Mouse (Mus musculus) neural tube, embryonic 11.5 days (tissue): Measurements from ENCODE around the gene E2f2. TPM values are rescaled to one million over a fixed set of nuclear protein-coding genes. Genes with fewer than 3 reads are reported as not detected.

ENCODE experiments used
- ATAC-seq: fragments of 200-750 bp; cut with Nextera tagmentation; 2 replicates; pipeline ENCODE4 v1.8.0; 2017; ENCODE audit warnings: moderate number of reproducible peaks, mild to moderate bottlenecking, moderate TSS enrichment, moderate library complexity; ENCODE audit not compliant: insufficient read depth, low FRiP score, low TSS enrichment
- DNase-seq: peaks from one replicate; pipeline ENCODE4 v3.0.0-alpha.2; 2015; ENCODE audit warnings: low spot score
- H3K27ac ChIP-seq: fragments of 300-500 bp; sonication (generic); 2 replicates; pipeline ENCODE4 v1.5.1; 2014; ENCODE audit warnings: low read depth, mild to moderate bottlenecking, low read length
- H3K27me3 ChIP-seq: fragments of 300-500 bp; sonication (generic); 2 replicates; pipeline ENCODE4 v1.6.1; 2014; ENCODE audit warnings: mild to moderate bottlenecking, low read length, mixed read lengths; ENCODE audit not compliant: control insufficient read depth, insufficient read depth
- H3K36me3 ChIP-seq: fragments of 300-500 bp; sonication (generic); 2 replicates; pipeline ENCODE4 v1.6.1; 2014; ENCODE audit warnings: mild to moderate bottlenecking, low read length, moderate library complexity, mixed read lengths; ENCODE audit not compliant: control insufficient read depth, insufficient read depth
- H3K4me1 ChIP-seq: fragments of 300-500 bp; sonication (generic); 2 replicates; pipeline ENCODE4 v1.6.1; 2014; ENCODE audit warnings: low read length, mixed read lengths; ENCODE audit not compliant: control insufficient read depth, insufficient read depth
- H3K4me2 ChIP-seq: fragments of 300-500 bp; sonication (generic); 2 replicates; pipeline ENCODE4 v1.6.1; 2014; ENCODE audit warnings: low read depth, mild to moderate bottlenecking, moderate library complexity
- H3K4me3 ChIP-seq: fragments of 300-500 bp; sonication (generic); 2 replicates; pipeline ENCODE4 v1.5.1; 2014; ENCODE audit warnings: low read depth, low read length
- H3K9ac ChIP-seq: fragments of 300-500 bp; sonication (generic); 2 replicates; pipeline ENCODE4 v1.6.1; 2014; ENCODE audit warnings: mild to moderate bottlenecking, low read length
- H3K9me3 ChIP-seq: fragments of 300-500 bp; sonication (generic); 2 replicates; pipeline ENCODE4 v1.6.1; 2016; ENCODE audit warnings: low read length; ENCODE audit not compliant: control insufficient read depth
- WGBS: fragments of 180-500 bp; shearing (Covaris S2); extraction: QIAGEN DNeasy Blood & Tissue Kit; methylation state at CpG from one replicate; pipeline ENCODE4 v1.1.7; 2014; 5-methylcytosine and 5-hydroxymethylcytosine counted together
- polyA plus RNA-seq: library from polyadenylated mRNA; unstranded; fragments of >200 nt; fragmentation: Nextera tagmentation; extraction: Ambion mirVana; gene quantifications from 2 replicates; pipeline ENCODE4 v1.2.1, GENCODE M21; 2014

Gene E2f2
- polyA plus RNA-seq, 1 experiment from 2014 or later: 7.2 TPM

- H3K4me1 ChIP-seq: no peaks in the 10 kb centered on the region
- 82% methylated on average over 8 of the region's 8 CpGs for WGBS
- H3K27ac ChIP-seq: no peak overlapping the region
- no peak for ATAC-seq
- no peak for DNase-seq
- peaks cover 9% of the 10 kb centered on the region; the same call in 1 of the 2 replicates for H3K36me3 ChIP-seq
- H3K4me3 ChIP-seq: no peak overlapping the region
- no peaks in the 10 kb centered on the region for H3K9me3 ChIP-seq
- H3K9ac ChIP-seq: no peak overlapping the region
- H3K4me2 ChIP-seq: no peak overlapping the region
- H3K27me3 ChIP-seq: no peaks in the 10 kb centered on the region
Observed at GRCm38 (mm10) chr4:136186315-136186714, 14.1 kb downstream of the E2f2 start.

- no peaks in the 10 kb centered on the region for H3K4me1 ChIP-seq
- H3K36me3 ChIP-seq: peaks cover 9% of the 10 kb centered on the region; the same call in 1 of the 2 replicates
- ATAC-seq (no peak), DNase-seq (no peak)
- no peak overlapping the region for H3K9ac ChIP-seq
- H3K9me3 ChIP-seq: no peaks in the 10 kb centered on the region
- no peak overlapping the region for H3K4me2 ChIP-seq
- 87% methylated on average over 23 of the region's 23 CpGs for WGBS
- H3K4me3 ChIP-seq: no peak overlapping the region
- H3K27ac ChIP-seq: no peak overlapping the region
- no peaks in the 10 kb centered on the region for H3K27me3 ChIP-seq
Observed at GRCm38 (mm10) chr4:136186739-136187472, 14.7 kb downstream of the E2f2 start.

GRCm38 (mm10) chr4:136188973-136189737, 17.0 kb downstream of the E2f2 start:
- WGBS: 78% methylated on average over 6 of the region's 6 CpGs
- DNase-seq (no peak), ATAC-seq (no peak)
- Histone ChIP-seq H3K9ac (no peak overlapping the region), H3K27ac (no peak overlapping the region), H3K9me3 (no peaks in the 10 kb centered on the region), H3K4me1 (no peaks in the 10 kb centered on the region), H3K27me3 (no peaks in the 10 kb centered on the region), H3K4me2 (no peak overlapping the region), H3K4me3 (no peak overlapping the region), H3K36me3 (peaks cover 11% of the 10 kb centered on the region; the same call in 1 of the 2 replicates)

GRCm38 (mm10) chr4:136189912-136190311, 17.7 kb downstream of the E2f2 start:
- peaks cover 11% of the 10 kb centered on the region; the same call in 1 of the 2 replicates for H3K36me3 ChIP-seq
- 91% methylated on average over 8 of the region's 8 CpGs for WGBS

GRCm38 (mm10) chr4:136193571-136193970, 21.4 kb downstream of the E2f2 start:
- Histone ChIP-seq H3K27me3 (no peaks in the 10 kb centered on the region), H3K9ac (no peak overlapping the region), H3K4me2 (no peak overlapping the region), H3K9me3 (no peaks in the 10 kb centered on the region), H3K4me3 (no peak overlapping the region), H3K27ac (no peak overlapping the region), H3K4me1 (no peaks in the 10 kb centered on the region), H3K36me3 (peaks cover 4% of the 10 kb centered on the region; the same call in 1 of the 2 replicates)
- ATAC-seq: no peak
- WGBS: 86% methylated on average over 3 of the region's 3 CpGs
- no peak for DNase-seq

More at GRCm38 (mm10) chr4:136189912-136190311, 17.7 kb downstream of the E2f2 start:
- Histone ChIP-seq H3K4me2 (no peak overlapping the region), H3K4me3 (no peak overlapping the region), H3K9ac (no peak overlapping the region), H3K4me1 (no peaks in the 10 kb centered on the region), H3K27ac (no peak overlapping the region), H3K27me3 (no peaks in the 10 kb centered on the region), H3K9me3 (no peaks in the 10 kb centered on the region)
- ATAC-seq (no peak), DNase-seq (no peak)

- ATAC-seq (no peak), DNase-seq (no peak)
- Histone ChIP-seq H3K9ac (no peak overlapping the region), H3K4me3 (no peak overlapping the region), H3K27me3 (no peaks in the 10 kb centered on the region), H3K27ac (no peak overlapping the region), H3K9me3 (no peaks in the 10 kb centered on the region), H3K36me3 (peaks cover 4% of the 10 kb centered on the region; the same call in 1 of the 2 replicates), H3K4me1 (no peaks in the 10 kb centered on the region), H3K4me2 (no peak overlapping the region)
- 54% methylated on average over 7 of the region's 7 CpGs for WGBS
Observed at GRCm38 (mm10) chr4:136195029-136195428, 22.8 kb downstream of the E2f2 start.

- Histone ChIP-seq H3K9me3 (no peaks in the 10 kb centered on the region), H3K27me3 (no peaks in the 10 kb centered on the region), H3K4me1 (no peaks in the 10 kb centered on the region), H3K4me3 (no peak overlapping the region), H3K4me2 (no peak overlapping the region), H3K9ac (no peak overlapping the region), H3K27ac (no peak overlapping the region), H3K36me3 (peaks cover 4% of the 10 kb centered on the region; the same call in 1 of the 2 replicates)
- ATAC-seq: no peak
- 71% methylated on average over 9 of the region's 9 CpGs for WGBS
- no peak for DNase-seq
Observed at GRCm38 (mm10) chr4:136195629-136196028, 23.4 kb downstream of the E2f2 start.

- DNase-seq (no peak), ATAC-seq (no peak)
- no peak overlapping the region for H3K4me3 ChIP-seq
- H3K27ac ChIP-seq: no peak overlapping the region
- no peaks in the 10 kb centered on the region for H3K4me1 ChIP-seq
- 0 out of 2 replicates have a peak, but pooled peaks cover 2% of the 10 kb centered on the region for H3K36me3 ChIP-seq
- H3K4me2 ChIP-seq: no peak overlapping the region
- WGBS: 68% methylated on average over 10 of the region's 10 CpGs
- no peaks in the 10 kb centered on the region for H3K27me3 ChIP-seq
- H3K9ac ChIP-seq: no peak overlapping the region
- no peaks in the 10 kb centered on the region for H3K9me3 ChIP-seq
Observed at GRCm38 (mm10) chr4:136196201-136196600, 24.0 kb downstream of the E2f2 start.
